Mouse (Mus musculus): ENCODE measurements around the gene 4930558K02Rik. TPM values are rescaled to one million over a fixed set of nuclear protein-coding genes. Genes with fewer than 3 reads are reported as not detected.

4930558K02Rik gene
- polyA plus RNA-seq, 1 experiment from 2014 or later = not detected

Other genes starting within 250 kb of the 4930558K02Rik start
- gene Fasl, start 191.1 kb downstream of the 4930558K02Rik start, polyA plus RNA-seq (2015; fragmentation: Nextera tagmentation; extraction: Ambion mirVana) = not detected in 2 replicates
- gene Suco, start 103.0 kb downstream of the 4930558K02Rik start, polyA plus RNA-seq (2015; fragmentation: Nextera tagmentation; extraction: Ambion mirVana) = 22.2 and 33.2 TPM in 2 replicates
- 30.9 and 31.6 TPM in 2 replicates for gene Pigc, start 10.4 kb downstream of the 4930558K02Rik start, polyA plus RNA-seq (2015; fragmentation: Nextera tagmentation; extraction: Ambion mirVana)